Mouse (Mus musculus) lung, adult 10 weeks (tissue): Measurements from ENCODE around the gene Rnf180. TPM values are rescaled to one million over a fixed set of nuclear protein-coding genes. Genes with fewer than 3 reads are reported as not detected.

Source experiments
- polyA plus RNA-seq: library from polyadenylated mRNA; stranded (reverse); fragments of 350-450 nt; fragmentation: Illumina TruSeq; extraction: RNeasy Lipid Tissue Mini Kit (QIAGEN cat#74804); gene quantifications from one replicate; pipeline ENCODE4 v1.2.3, GENCODE M21; 2014; ENCODE audit warnings: low read depth, low replicate concordance; ENCODE audit not compliant: insufficient read depth

The Rnf180 gene
- 1.5 TPM for polyA plus RNA-seq

DNA sequence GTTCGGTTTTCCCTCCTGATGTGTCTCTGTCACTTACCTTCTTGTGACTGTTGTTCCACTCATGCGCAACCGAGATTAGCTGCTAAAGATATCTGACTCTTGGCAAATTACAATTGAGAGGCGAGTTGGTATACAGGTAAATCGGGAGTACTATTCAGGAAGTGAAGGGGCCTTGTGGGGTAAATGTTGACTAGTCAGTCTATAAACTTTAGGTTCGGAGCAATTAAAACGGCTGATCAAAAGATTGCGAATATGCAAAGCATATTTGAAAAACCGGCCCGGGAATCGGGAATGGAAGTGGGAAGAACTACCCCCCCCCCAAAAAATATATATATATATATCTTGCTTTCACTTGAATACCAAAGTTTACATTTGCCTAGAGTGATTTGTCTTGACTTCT lies at the start of gene Rnf180:
TSS of gene Rnf180 (minus strand) at position 101 of the 400 bp plus-strand sequence.

DNA sequence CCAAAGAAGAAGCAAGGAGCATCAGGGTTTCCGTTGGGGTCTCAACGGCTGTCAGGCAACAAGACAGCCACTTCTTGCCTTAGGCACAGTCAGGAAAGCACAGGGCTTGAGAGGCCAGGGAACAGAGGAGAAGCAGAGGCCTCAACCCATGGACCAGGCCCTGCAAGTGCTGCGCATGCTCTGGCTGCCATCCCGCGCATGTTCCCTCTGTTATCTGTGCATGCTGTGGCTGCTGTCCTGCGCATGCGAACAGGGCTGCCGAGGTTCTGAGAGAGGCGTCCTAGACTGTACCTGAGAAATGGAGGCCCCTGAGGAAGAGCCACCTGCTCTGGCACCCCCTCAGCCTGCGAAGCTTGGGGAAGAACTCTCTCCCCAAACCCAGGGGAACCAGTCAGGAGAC lies 212.8 kb downstream of the Rnf180 start, which contains the start of gene 4933425L06Rik:
TSS of gene 4933425L06Rik (plus strand) at position 261 of the 400 bp plus-strand sequence.

Other genes with a start within 250 kb of the Rnf180 start
- gene Rgs7bp, start 239.9 kb downstream of the Rnf180 start, polyA plus RNA-seq, result 0.75 TPM
- not detected for gene 4933425L06Rik, start 212.7 kb downstream of the Rnf180 start, polyA plus RNA-seq
- gene Htr1a, start 148.8 kb upstream of the Rnf180 start, polyA plus RNA-seq, result not detected